Mouse (Mus musculus): Measurements from ENCODE around the gene Lrrc49. TPM values are rescaled to one million over a fixed set of nuclear protein-coding genes. Genes with fewer than 3 reads are reported as not detected.

Gene Lrrc49
- polyA plus RNA-seq, 1 experiment from 2014 or later = 16.8 TPM

DNA sequence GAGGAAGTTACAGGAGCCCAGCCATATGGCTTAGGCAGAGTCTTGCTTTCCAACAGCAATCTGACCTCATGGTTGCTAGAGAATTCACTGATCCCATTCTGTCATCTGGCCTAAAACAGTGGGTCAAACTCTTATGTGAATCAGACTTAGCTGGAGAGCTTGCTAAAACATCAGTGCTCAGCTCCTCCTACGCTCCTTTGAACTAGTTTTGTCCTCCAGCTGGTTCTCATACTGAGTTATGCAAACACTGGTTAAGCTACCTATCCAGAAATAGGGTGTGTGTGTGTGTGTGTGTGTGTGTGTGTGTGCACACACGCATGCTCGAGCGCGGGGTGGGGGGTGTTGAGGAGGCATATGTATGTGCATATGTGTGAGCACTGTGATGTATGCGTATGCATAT is 15.4 kb downstream of the Lrrc49 start:
- Histone ChIP-seq H3K27ac (no peak overlapping the region), H3K27me3 (no peaks in the 10 kb centered on the region), H3K36me3 (peaks cover 29% of the 10 kb centered on the region), H3K4me1 (no peaks in the 10 kb centered on the region), H3K9me3 (replicated peaks) (no peaks in the 10 kb centered on the region), H3K9ac (no peak overlapping the region), H3K4me2 (no peak overlapping the region), H3K4me3 (replicated peaks) (no peak overlapping the region)
- ATAC-seq (replicated peaks; ENCODE audit: low FRiP score) = no peak
- 94% methylated on average over 6 of the region's 6 CpGs for WGBS

DNA sequence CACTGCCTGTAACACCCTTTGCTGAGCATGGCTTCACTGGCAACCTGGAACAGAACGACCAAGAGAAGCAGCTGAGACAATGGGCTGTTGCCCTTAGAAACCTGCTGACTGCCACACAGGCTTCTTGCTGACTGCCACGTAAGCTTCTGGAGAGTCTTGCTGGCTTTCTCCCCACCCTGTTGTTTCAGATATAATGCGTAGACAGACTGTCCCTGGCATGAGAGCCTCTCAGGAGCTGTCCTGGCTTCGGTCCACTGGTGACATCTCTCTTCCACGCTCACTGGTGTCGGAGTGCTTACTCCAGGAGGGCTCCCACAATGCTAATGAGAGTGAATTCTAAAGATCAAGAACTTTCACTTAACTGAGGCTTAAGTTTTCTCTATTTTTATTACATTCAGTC is 19.1 kb downstream of the Lrrc49 start:
- WGBS = 91% methylated on average over 6 of the region's 6 CpGs
- Histone ChIP-seq H3K4me3 (replicated peaks) (no peak overlapping the region), H3K27ac (no peak overlapping the region), H3K27me3 (no peaks in the 10 kb centered on the region), H3K9me3 (replicated peaks) (no peaks in the 10 kb centered on the region), H3K9ac (no peak overlapping the region), H3K36me3 (peaks cover 33% of the 10 kb centered on the region), H3K4me1 (no peaks in the 10 kb centered on the region), H3K4me2 (no peak overlapping the region)
- no peak for ATAC-seq (replicated peaks; ENCODE audit: low FRiP score)

DNA sequence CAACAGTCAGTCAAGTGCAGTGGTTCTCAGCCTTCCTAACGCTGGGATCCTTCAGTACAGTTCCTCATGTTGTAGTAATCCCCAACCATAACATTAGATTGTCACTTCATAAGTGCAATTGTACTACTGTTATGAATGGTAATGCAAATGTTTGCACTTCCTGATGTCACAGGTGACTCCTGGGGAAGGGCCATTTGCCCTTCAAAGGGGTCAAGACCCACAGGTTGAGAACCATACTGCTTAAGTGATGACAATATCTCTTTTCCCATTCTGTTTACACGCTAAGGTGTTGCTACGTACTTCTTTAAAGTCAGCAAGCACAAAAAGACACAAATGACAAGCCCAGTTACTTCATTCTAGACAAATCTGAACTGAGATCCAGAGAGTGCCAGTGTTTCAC is 22.4 kb downstream of the Lrrc49 start:
- Histone ChIP-seq H3K4me3 (replicated peaks) (no peak overlapping the region), H3K36me3 (peaks cover 27% of the 10 kb centered on the region), H3K9ac (no peak overlapping the region), H3K27ac (no peak overlapping the region), H3K4me1 (no peaks in the 10 kb centered on the region), H3K9me3 (replicated peaks) (no peaks in the 10 kb centered on the region), H3K4me2 (no peak overlapping the region), H3K27me3 (no peaks in the 10 kb centered on the region)
- ATAC-seq (replicated peaks; ENCODE audit: low FRiP score) = no peak
- WGBS = 91% methylated on average over 3 of the region's 3 CpGs

DNA sequence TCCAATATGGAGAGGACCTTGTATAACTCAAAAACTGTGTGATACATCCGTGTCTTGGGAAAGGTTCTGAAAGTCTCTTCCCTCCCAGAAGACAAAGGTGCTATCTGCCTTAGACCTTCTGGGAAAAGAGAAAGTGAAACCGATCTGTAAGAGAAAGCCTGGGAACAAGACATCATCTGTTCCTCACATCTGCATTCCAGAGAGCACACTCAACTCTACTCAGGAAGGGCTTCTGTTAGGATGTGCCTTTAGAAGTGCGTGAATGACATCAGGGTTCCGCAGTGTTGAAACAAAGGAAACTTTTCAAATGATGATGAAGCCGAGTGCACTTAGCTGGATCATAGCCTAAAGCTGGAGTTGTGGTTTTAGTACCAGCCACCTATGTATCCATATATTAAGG is 23.1 kb downstream of the Lrrc49 start:
- no peak overlapping the region for H3K27ac ChIP-seq
- H3K4me2 ChIP-seq = no peak overlapping the region
- 93% methylated on average over 5 of the region's 5 CpGs for WGBS
- no peak overlapping the region for H3K4me3 ChIP-seq (replicated peaks)
- no peak overlapping the region for H3K9ac ChIP-seq
- no peaks in the 10 kb centered on the region for H3K4me1 ChIP-seq
- ATAC-seq (replicated peaks; ENCODE audit: low FRiP score) = no peak
- no peaks in the 10 kb centered on the region for H3K9me3 ChIP-seq (replicated peaks)
- H3K27me3 ChIP-seq = no peaks in the 10 kb centered on the region
- peaks cover 27% of the 10 kb centered on the region for H3K36me3 ChIP-seq

DNA sequence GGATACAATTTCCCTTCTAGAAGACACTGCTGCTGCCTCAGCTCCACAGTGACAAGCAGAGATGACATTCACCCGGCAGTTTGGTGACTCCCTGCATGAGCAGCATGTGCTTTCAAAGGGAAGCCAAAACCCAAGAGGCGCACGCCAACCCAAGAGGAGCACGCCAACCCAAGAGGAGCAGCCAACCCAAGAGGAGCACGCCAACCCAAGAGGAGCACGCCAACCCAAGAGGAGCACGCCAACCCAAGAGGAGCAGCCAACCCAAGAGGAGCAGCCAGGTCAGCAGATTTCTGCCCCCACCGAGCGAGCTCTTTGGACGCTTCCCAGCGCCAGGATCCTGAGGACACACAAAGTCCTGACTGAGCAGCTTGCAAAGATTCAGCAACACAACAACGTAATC is 23.6 kb downstream of the Lrrc49 start:
- 95% methylated on average over 12 of the region's 12 CpGs for WGBS

DNA sequence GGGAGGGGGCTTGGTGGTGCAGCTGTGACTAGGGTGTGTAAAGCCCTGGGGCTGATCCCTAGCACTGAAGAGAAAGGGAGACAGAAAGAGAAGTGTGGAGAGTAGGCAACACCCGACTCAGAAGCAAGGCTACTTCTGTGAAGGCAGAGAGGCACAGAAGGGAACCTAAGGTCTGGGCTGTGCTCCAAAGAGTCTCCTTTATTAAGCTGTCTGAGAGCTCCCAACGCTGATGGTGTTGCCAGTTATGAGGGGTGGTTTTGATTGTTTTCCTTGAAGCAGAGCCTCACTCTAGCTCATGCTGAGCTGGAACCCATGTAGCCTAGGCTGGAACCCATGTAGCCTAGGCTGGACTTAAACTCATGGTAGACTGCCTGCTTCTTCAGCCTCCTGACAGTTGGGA is 25.0 kb downstream of the Lrrc49 start:
- Histone ChIP-seq H3K4me2 (no peak overlapping the region), H3K9me3 (replicated peaks) (no peaks in the 10 kb centered on the region), H3K27me3 (no peaks in the 10 kb centered on the region), H3K9ac (no peak overlapping the region), H3K4me1 (no peaks in the 10 kb centered on the region), H3K36me3 (peaks cover 18% of the 10 kb centered on the region; the same call in 1 of the 2 replicates), H3K27ac (no peak overlapping the region), H3K4me3 (replicated peaks) (no peak overlapping the region)
- WGBS = 81% methylated on average over 2 of the region's 2 CpGs
- ATAC-seq (replicated peaks; ENCODE audit: low FRiP score) = no peak

More for the DNA sequence above, 23.6 kb downstream of the Lrrc49 start:
- Histone ChIP-seq H3K36me3 (peaks cover 27% of the 10 kb centered on the region), H3K4me3 (replicated peaks) (no peak overlapping the region), H3K4me1 (no peaks in the 10 kb centered on the region), H3K9me3 (replicated peaks) (no peaks in the 10 kb centered on the region), H3K27me3 (no peaks in the 10 kb centered on the region), H3K27ac (no peak overlapping the region), H3K9ac (no peak overlapping the region), H3K4me2 (no peak overlapping the region)
- no peak for ATAC-seq (replicated peaks; ENCODE audit: low FRiP score)

DNA sequence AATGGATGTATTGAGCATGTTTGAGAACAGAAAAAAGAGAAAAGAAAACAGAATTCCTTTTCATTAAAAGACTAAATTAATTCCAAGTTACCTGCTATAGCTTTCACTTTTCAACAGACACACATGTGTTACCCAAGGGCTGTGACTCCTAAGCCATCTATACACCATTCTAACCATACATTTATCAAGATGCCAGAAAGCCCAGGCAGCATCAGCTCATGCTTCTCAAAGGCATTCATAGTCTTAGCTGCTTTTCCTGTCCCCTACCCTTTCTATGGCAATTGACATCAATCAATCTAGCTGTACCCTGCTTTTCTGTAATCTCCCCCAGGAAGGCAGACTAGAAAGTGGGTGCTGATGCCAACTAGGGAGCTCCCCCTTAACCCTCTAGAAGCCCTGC is 34.4 kb downstream of the Lrrc49 start:
- Histone ChIP-seq H3K9me3 (replicated peaks) (no peaks in the 10 kb centered on the region), H3K27me3 (no peaks in the 10 kb centered on the region), H3K27ac (no peak overlapping the region), H3K4me3 (replicated peaks) (no peak overlapping the region), H3K4me1 (peaks cover 10% of the 10 kb centered on the region), H3K36me3 (no peaks in the 10 kb centered on the region), H3K4me2 (no peak overlapping the region), H3K9ac (no peak overlapping the region)
- ATAC-seq (replicated peaks; ENCODE audit: low FRiP score) = no peak

DNA sequence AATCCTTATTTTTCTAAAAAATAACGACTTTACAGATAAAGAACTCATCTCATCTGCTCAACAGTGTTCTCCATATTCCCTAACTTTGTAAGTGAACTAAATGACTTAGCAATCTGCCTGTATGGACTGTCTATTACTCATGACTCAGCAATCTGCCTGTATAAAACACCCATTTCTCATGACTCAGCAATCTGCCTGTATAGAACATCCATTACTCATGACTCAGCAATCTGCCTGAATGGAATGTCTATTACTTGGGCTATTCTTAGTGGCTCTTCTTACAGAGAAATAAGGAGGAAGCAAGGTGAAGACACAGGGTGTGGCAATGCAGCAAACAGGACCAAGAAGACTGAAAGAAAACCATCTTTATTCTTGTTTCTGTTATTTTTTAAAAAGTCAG is 34.8 kb downstream of the Lrrc49 start:
- Histone ChIP-seq H3K27me3 (no peaks in the 10 kb centered on the region), H3K27ac (no peak overlapping the region), H3K4me1 (peaks cover 10% of the 10 kb centered on the region), H3K9me3 (replicated peaks) (no peaks in the 10 kb centered on the region), H3K9ac (no peak overlapping the region), H3K36me3 (no peaks in the 10 kb centered on the region), H3K4me3 (replicated peaks) (no peak overlapping the region), H3K4me2 (no peak overlapping the region)
- WGBS = 90% methylated on average over 1 of the region's 1 CpGs
- no peak for ATAC-seq (replicated peaks; ENCODE audit: low FRiP score)

DNA sequence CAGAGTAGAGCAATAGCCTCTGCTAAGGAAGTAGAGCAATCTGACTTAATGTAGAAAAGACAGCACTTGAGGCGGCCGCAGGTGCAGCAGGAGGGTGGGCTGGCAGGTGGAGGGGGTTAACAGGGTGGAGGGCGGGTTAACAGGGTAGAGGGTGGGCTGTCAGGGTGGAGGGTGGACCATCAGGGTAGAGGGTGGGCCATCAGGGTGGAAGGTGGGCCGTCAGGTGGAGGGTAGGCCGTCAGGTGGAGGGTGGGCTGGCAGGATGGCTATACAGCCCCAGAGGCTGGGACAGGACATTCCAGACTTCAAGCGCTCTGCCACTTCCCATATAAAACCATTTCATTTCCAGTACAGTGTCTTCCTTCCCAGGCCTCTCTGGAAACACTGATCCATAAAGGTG is 37.7 kb downstream of the Lrrc49 start:
- no peaks in the 10 kb centered on the region for H3K9me3 ChIP-seq (replicated peaks)
- H3K27me3 ChIP-seq = no peaks in the 10 kb centered on the region
- ATAC-seq (replicated peaks; ENCODE audit: low FRiP score) = no peak
- WGBS = 79% methylated on average over 6 of the region's 6 CpGs
- H3K4me1 ChIP-seq = peaks cover 10% of the 10 kb centered on the region
- no peak overlapping the region for H3K27ac ChIP-seq
- no peak overlapping the region for H3K4me3 ChIP-seq (replicated peaks)
- H3K4me2 ChIP-seq = no peak overlapping the region
- H3K9ac ChIP-seq = no peak overlapping the region
- no peaks in the 10 kb centered on the region for H3K36me3 ChIP-seq

DNA sequence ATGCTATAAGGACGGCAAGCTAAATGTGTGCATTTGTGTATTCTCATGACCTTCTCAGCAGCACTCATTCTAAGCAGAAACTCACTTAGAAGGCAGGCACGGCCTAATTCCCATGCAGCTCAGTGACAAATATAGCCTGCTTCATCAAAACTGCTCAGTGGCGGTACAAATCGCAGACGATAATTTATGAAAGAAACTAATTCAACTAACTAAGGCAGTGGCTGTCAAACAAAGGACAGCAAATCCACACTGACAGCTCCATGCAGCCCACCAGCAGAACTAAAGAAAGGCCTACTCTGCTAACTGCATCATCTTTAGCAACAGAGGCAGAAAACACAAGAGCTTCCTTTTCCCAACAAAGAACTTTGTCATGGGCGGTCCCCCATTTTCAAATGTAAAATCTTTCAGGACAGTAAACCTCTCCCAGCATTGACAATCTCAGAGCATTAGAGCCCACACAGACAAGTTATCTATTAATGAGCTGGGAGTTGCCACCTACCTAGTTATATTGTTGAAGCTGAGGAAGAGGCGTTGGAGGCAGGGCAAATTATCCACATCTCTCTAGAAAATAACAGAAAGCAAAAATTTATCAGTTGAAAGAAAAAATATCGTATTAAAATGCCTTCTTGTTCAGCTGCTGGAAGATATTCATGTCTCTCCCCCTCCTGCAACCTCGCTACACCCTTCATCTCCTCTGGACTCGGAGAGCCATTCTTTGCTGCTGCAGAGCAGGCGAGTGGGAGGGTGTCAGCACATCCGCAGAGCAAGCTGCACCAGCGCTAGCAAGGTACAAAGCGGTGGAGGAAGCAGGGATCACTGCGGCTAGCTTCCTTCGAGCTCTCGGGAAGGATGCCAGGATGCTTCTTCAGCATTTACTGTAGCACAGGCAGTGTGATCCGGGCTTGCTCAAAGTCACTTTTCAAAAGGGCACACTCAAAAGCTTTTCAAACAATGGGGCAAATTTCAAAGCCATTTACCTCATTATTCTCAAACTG is 38.7 kb downstream of the Lrrc49 start:
- no peak overlapping the region for H3K9ac ChIP-seq
- H3K36me3 ChIP-seq = no peaks in the 10 kb centered on the region
- no peak overlapping the region for H3K4me3 ChIP-seq (replicated peaks)
- no peak overlapping the region; the same call in 1 of the 2 replicates for H3K27ac ChIP-seq
- WGBS = 40% methylated on average over 18 of the region's 18 CpGs
- ATAC-seq (replicated peaks; ENCODE audit: low FRiP score) = no peak
- no peak overlapping the region for H3K4me2 ChIP-seq
- H3K4me1 ChIP-seq = peaks cover 10% of the 10 kb centered on the region
- no peaks in the 10 kb centered on the region for H3K9me3 ChIP-seq (replicated peaks)
- H3K27me3 ChIP-seq = no peaks in the 10 kb centered on the region

DNA sequence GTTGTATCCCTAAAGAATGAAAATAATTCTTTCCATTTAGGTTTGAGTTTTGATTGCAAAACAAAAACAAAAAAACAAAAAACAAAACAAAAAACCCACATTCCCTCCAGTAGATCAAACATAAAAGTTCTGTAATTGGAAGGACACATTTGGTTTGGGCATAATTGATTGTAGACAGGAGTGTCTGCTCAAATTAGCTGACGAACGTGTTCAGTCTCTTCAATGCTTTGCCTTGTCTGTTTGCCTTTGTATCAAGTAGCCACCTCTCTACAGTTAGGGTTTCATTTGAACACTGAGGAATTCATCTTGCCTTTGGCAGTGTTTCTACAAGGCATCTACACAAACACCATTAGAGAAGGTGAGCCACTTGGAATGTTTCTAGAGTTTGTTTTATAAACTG is 54.4 kb downstream of the Lrrc49 start:
- 33% methylated on average over 2 of the region's 2 CpGs for WGBS
- Histone ChIP-seq H3K27me3 (no peaks in the 10 kb centered on the region), H3K9me3 (replicated peaks) (no peaks in the 10 kb centered on the region), H3K4me3 (replicated peaks) (no peak overlapping the region), H3K36me3 (no peaks in the 10 kb centered on the region), H3K9ac (no peak overlapping the region), H3K4me2 (no peak overlapping the region), H3K4me1 (no peaks in the 10 kb centered on the region), H3K27ac (no peak overlapping the region)
- no peak for ATAC-seq (replicated peaks; ENCODE audit: low FRiP score)

DNA sequence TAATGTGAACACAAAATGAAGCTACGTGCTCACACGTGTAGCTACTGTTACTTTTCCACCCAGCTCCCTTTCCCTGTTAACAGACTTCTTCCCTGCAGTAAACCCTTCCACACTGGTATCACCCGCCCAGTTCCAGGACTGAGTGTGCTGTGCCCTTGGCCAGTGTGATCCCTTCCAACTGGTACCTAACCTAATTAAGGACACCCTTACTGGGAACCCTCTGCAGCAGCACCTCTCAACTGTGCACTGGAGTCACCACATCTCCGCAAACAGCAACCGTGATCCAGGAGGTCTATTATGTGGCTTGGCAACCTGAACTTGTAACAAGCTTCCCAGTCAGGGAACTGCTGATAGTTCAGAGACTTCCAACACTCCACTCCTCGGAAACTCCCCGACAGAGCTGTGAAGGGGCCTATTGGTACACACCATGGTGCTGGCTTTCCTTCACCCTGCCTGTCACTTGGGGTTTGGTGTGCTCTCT is 61.6 kb downstream of the Lrrc49 start:
- H3K36me3 ChIP-seq = no peaks in the 10 kb centered on the region
- WGBS = 84% methylated on average over 7 of the region's 7 CpGs

More for the DNA sequence above, 61.6 kb downstream of the Lrrc49 start:
- H3K27ac ChIP-seq = no peak overlapping the region
- no peak overlapping the region for H3K4me3 ChIP-seq (replicated peaks)
- no peaks in the 10 kb centered on the region for H3K9me3 ChIP-seq (replicated peaks)
- no peaks in the 10 kb centered on the region for H3K4me1 ChIP-seq
- no peak for ATAC-seq (replicated peaks; ENCODE audit: low FRiP score)
- no peak overlapping the region for H3K9ac ChIP-seq
- H3K4me2 ChIP-seq = no peak overlapping the region
- H3K27me3 ChIP-seq = no peaks in the 10 kb centered on the region
